In genomic region chr1:160044237-160045021, GRCm38 (mm10) we compare ENCODE assay signal across 8 mouse cellular contexts. TPM values are rescaled to one million over a fixed set of nuclear protein-coding genes. Genes with fewer than 3 reads are reported as not detected.
DNase-seq lines count a peak whose midpoint lies in the region; ATAC-seq lines count a peak whose summit lies in the region.

Gene 4930523C07Rik, plus strand, starts transcription at chr1:160044382.

- peak; percentile 58; the same call in 1 of the 2 replicates for ATAC-seq in hindbrain, embryonic 12.5 days (ENCODE audit: low FRiP score)
- peak; percentile 44; the same call in 1 of the 2 replicates for ATAC-seq in limb, embryonic 15.5 days (ENCODE audit: insufficient number of reproducible peaks, low FRiP score, low TSS enrichment, low read depth)
- no peak for ATAC-seq in midbrain, embryonic 15.5 days (replicated peaks)

- H3K4me3 ChIP-seq in hindbrain, embryonic 12.5 days, result peak within 1 kb of the TSS; percentile 38
- peak within 1 kb of the TSS; percentile 47 for H3K4me3 ChIP-seq in limb, embryonic 15.5 days
- H3K4me3 ChIP-seq in midbrain, embryonic 15.5 days, result peak within 1 kb of the TSS; percentile 30

- peak; percentile 44 to 54 for DNase-seq in layer of hippocampus, postnatal 10 days (ENCODE audit: low spot score in 2 of 2)
- no peak for DNase-seq in layer of hippocampus, adult 8-10 months (ENCODE audit: low spot score in 2 of 2)
- peak; percentile 14 to 20 for DNase-seq in cerebellum, adult 18-20 months
- peak; percentile 32 for DNase-seq in forelimb bud, embryonic 11.5 days (ENCODE audit: low read depth, low spot score)
- peak; percentile 81 to 91 for DNase-seq in spleen, postnatal 4 days (ENCODE audit: low spot score in 2 of 2)

- H3K4me1 ChIP-seq in hindbrain, embryonic 12.5 days, result peaks cover 8% of the 10 kb centered on the region
- H3K4me1 ChIP-seq in limb, embryonic 15.5 days, result peaks cover 15% of the 10 kb centered on the region; the same call in 1 of the 2 replicates
- peaks cover 5% of the 10 kb centered on the region for H3K4me1 ChIP-seq in midbrain, embryonic 15.5 days

- H3K27me3 ChIP-seq in hindbrain, embryonic 12.5 days, result peaks cover 6% of the 10 kb centered on the region; the same call in 1 of the 2 replicates
- H3K27me3 ChIP-seq in limb, embryonic 15.5 days, result no peaks in the 10 kb centered on the region
- H3K27me3 ChIP-seq in midbrain, embryonic 15.5 days (replicated peaks), result no peaks in the 10 kb centered on the region

- no peaks in the 10 kb centered on the region for H3K9me3 ChIP-seq in hindbrain, embryonic 12.5 days (replicated peaks)
- no peaks in the 10 kb centered on the region for H3K9me3 ChIP-seq in limb, embryonic 15.5 days
- no peaks in the 10 kb centered on the region for H3K9me3 ChIP-seq in midbrain, embryonic 15.5 days

- no peak within 1 kb of the TSS for H3K27ac ChIP-seq in hindbrain, embryonic 12.5 days
- peak within 1 kb of the TSS; percentile 62 for H3K27ac ChIP-seq in limb, embryonic 15.5 days
- H3K27ac ChIP-seq in midbrain, embryonic 15.5 days, result no peak within 1 kb of the TSS

- no peaks in the 10 kb centered on the region for H3K36me3 ChIP-seq in hindbrain, embryonic 12.5 days
- no peaks in the 10 kb centered on the region for H3K36me3 ChIP-seq in limb, embryonic 15.5 days
- no peaks in the 10 kb centered on the region for H3K36me3 ChIP-seq in midbrain, embryonic 15.5 days (replicated peaks)

- 2% methylated on average over 33 of the region's 33 CpGs for WGBS in hindbrain, embryonic 12.5 days
- WGBS in limb, embryonic 15.5 days, result 2% methylated on average over 33 of the region's 33 CpGs
- WGBS in midbrain, embryonic 15.5 days, result 3% methylated on average over 33 of the region's 33 CpGs

- peak within 1 kb of the TSS; percentile 59 for H3K4me2 ChIP-seq in hindbrain, embryonic 12.5 days (replicated peaks)
- H3K4me2 ChIP-seq in limb, embryonic 15.5 days, result peak within 1 kb of the TSS; percentile 71
- H3K4me2 ChIP-seq in midbrain, embryonic 15.5 days, result peak within 1 kb of the TSS; percentile 52

- peak within 1 kb of the TSS; percentile 49 for H3K9ac ChIP-seq in hindbrain, embryonic 12.5 days
- H3K9ac ChIP-seq in limb, embryonic 15.5 days, result peak within 1 kb of the TSS; percentile 37
- H3K9ac ChIP-seq in midbrain, embryonic 15.5 days, result peak within 1 kb of the TSS; percentile 4; the same call in 1 of the 2 replicates

RNA-seq across cellular contexts. Expression of gene 4930523C07Rik, which starts in this region (rescaled TPM):
- total RNA-seq in layer of hippocampus, postnatal 10 days (2021), result 1 to 10 TPM; 2.3 to 2.4 TPM
- 1 to 10 TPM; 1.3 to 3.3 (median 2.2) TPM for total RNA-seq in layer of hippocampus, adult 8-10 months (2022)
- 3.5 and 5.4 TPM in 2 replicates for polyA plus RNA-seq in hindbrain, embryonic 12.5 days (2016; fragmentation: Nextera tagmentation; extraction: Ambion mirVana)
- 19.5 and 28.8 TPM in 2 replicates for polyA plus RNA-seq in limb, embryonic 15.5 days (2015; fragmentation: Nextera tagmentation; extraction: Ambion mirVana)
- polyA plus RNA-seq in midbrain, embryonic 15.5 days (2015; fragmentation: Nextera tagmentation; extraction: Ambion mirVana), result 1.7 TPM in 2 replicates

Comparison
In these comparisons a context has a peak if more than half of its experiments do, and no peak if none do; other contexts are left out.
1. DNase-seq: peak in layer of hippocampus, postnatal 10 days (2 of 2), cerebellum, adult 18-20 months (2 of 2), forelimb bud, embryonic 11.5 days (single experiment) and spleen, postnatal 4 days (2 of 2); none in layer of hippocampus, adult 8-10 months (0 of 2).
2. Peak in every context shown above with its lines, with median percentiles within 50 percentile points of each other: H3K4me2 ChIP-seq, H3K4me3 ChIP-seq and H3K9ac ChIP-seq.